ENCODE assay signal across 9 mouse cellular contexts in the genomic region with DNA sequence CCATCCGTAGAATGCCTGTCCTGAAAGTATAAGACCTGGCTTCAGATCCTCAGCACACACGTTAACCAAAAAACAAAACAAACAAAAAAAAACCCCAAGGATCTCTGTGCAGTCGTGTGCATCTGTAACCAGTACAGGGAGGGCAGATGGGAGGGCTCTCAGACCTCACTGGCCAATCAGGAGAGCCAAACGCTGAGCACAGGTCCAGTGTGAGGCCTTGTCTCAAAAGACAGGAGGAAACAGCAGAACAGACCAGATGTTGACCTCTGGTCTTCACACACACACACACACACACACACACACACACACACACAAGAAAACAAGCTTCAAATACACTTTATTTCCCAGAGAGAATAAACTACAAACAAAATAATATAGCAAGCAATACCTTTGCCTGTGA. TPM values are rescaled to one million over a fixed set of nuclear protein-coding genes. Genes with fewer than 3 reads are reported as not detected.
DNase-seq lines count a peak whose midpoint lies in the region; ATAC-seq and TF ChIP-seq lines count a peak whose summit lies in the region.
"Had no signal": no experiment of that assay in that cellular context is flagged by ENCODE, and none has a peak within 500 bp of the region (broad histone marks: within the 10 kb centered on the region; RNA-seq: fewer than 3 reads in every experiment).

No protein-coding gene starts in this region.

- WGBS in hindbrain, embryonic 10.5 days, result 16% methylated on average over 4 of the region's 4 CpGs
- 14% methylated on average over 4 of the region's 4 CpGs for WGBS in hindbrain, embryonic 12.5 days
- WGBS in embryonic facial prominence, embryonic 14.5 days, result 14% methylated on average over 4 of the region's 4 CpGs
- 24% methylated on average over 4 of the region's 4 CpGs for WGBS in liver, embryonic 15.5 days (ENCODE audit: insufficient replicate concordance)

- H3K4me3 ChIP-seq in hindbrain, embryonic 10.5 days, result no peak overlapping the region
- no peak overlapping the region for H3K4me3 ChIP-seq in hindbrain, embryonic 12.5 days
- H3K4me3 ChIP-seq in G1E (ENCODE audit: low read depth, low read length), result no peak overlapping the region; the same call in 1 of the 2 replicates
- H3K4me3 ChIP-seq in embryonic facial prominence, embryonic 14.5 days (ENCODE audit: low read depth, low read length), result no peak overlapping the region
- no peak overlapping the region for H3K4me3 ChIP-seq in liver, embryonic 15.5 days (replicated peaks)
- H3K4me3 ChIP-seq in layer of hippocampus, adult 2 months, result no peak overlapping the region
- H3K4me3 ChIP-seq: neural tube, embryonic 12.5 days had no signal

- no peak for TF ChIP-seq CTCF in G1E (IDR thresholded peaks at IDR 0.05; ENCODE audit: low read depth, low read length)
- no peak for TF ChIP-seq CTCF in layer of hippocampus, adult 2 months (conservative IDR thresholded peaks at IDR 0.05)

- H3K4me2 ChIP-seq in hindbrain, embryonic 12.5 days (replicated peaks), result no peak overlapping the region
- no peak overlapping the region for H3K4me2 ChIP-seq in embryonic facial prominence, embryonic 14.5 days (ENCODE audit: low read depth, low read length)
- H3K4me2 ChIP-seq in liver, embryonic 15.5 days, result peak overlapping the region; percentile 31; the same call in 1 of the 2 replicates
- H3K4me2 ChIP-seq: neural tube, embryonic 12.5 days had no signal

- no peaks in the 10 kb centered on the region for H3K36me3 ChIP-seq in hindbrain, embryonic 10.5 days
- H3K36me3 ChIP-seq in hindbrain, embryonic 12.5 days, result no peaks in the 10 kb centered on the region
- H3K36me3 ChIP-seq in G1E (replicated peaks), result no peaks in the 10 kb centered on the region
- no peaks in the 10 kb centered on the region for H3K36me3 ChIP-seq in embryonic facial prominence, embryonic 14.5 days (ENCODE audit: control insufficient read depth, insufficient read depth, low read length)
- no peaks in the 10 kb centered on the region for H3K36me3 ChIP-seq in liver, embryonic 15.5 days (replicated peaks)
- H3K36me3 ChIP-seq: neural tube, embryonic 12.5 days had no signal

- no peak overlapping the region for H3K9ac ChIP-seq in hindbrain, embryonic 12.5 days
- H3K9ac ChIP-seq in embryonic facial prominence, embryonic 14.5 days (ENCODE audit: low read depth, low read length), result no peak overlapping the region
- no peak overlapping the region for H3K9ac ChIP-seq in liver, embryonic 15.5 days
- H3K9ac ChIP-seq: neural tube, embryonic 12.5 days had no signal

- no peaks in the 10 kb centered on the region for H3K9me3 ChIP-seq in hindbrain, embryonic 10.5 days
- H3K9me3 ChIP-seq in hindbrain, embryonic 12.5 days (replicated peaks), result no peaks in the 10 kb centered on the region
- H3K9me3 ChIP-seq in G1E (replicated peaks), result no peaks in the 10 kb centered on the region
- H3K9me3 ChIP-seq in embryonic facial prominence, embryonic 14.5 days (ENCODE audit: control insufficient read depth, low read length), result no peaks in the 10 kb centered on the region
- no peaks in the 10 kb centered on the region for H3K9me3 ChIP-seq in liver, embryonic 15.5 days (replicated peaks)
- H3K9me3 ChIP-seq: neural tube, embryonic 12.5 days had no signal

- peak; percentile 50 for DNase-seq in hindbrain, embryonic 10.5 days (ENCODE audit: low spot score)
- DNase-seq in G1E (ENCODE audit: low spot score), result peak; percentile 77
- peak; percentile 45 for DNase-seq in embryonic facial prominence, embryonic 14.5 days (ENCODE audit: low spot score)
- no peak for DNase-seq in layer of hippocampus, adult 2 months (ENCODE audit: low spot score in 2 of 2)
- no peak for DNase-seq in frontal cortex, postnatal 36 days (ENCODE audit: low spot score in 2 of 2)
- no peak for DNase-seq in frontal cortex, postnatal 14 days (ENCODE audit: low spot score in 2 of 2)

- ATAC-seq in hindbrain, embryonic 12.5 days (ENCODE audit: low FRiP score), result no peak
- ATAC-seq in G1E (ENCODE audit: extremely low read depth, insufficient number of reproducible peaks, low FRiP score, poor library complexity, severe bottlenecking), result peak; percentile 72
- no peak for ATAC-seq in embryonic facial prominence, embryonic 14.5 days (ENCODE audit: low read depth)
- ATAC-seq in liver, embryonic 15.5 days (ENCODE audit: insufficient read depth), result no peak

- no peaks in the 10 kb centered on the region for H3K27me3 ChIP-seq in hindbrain, embryonic 10.5 days (ENCODE audit: insufficient read depth, poor library complexity, severe bottlenecking)
- no peaks in the 10 kb centered on the region for H3K27me3 ChIP-seq in hindbrain, embryonic 12.5 days
- H3K27me3 ChIP-seq in G1E (ENCODE audit: insufficient read depth, low read length), result no peaks in the 10 kb centered on the region; the same call in 1 of the 2 replicates
- no peaks in the 10 kb centered on the region for H3K27me3 ChIP-seq in embryonic facial prominence, embryonic 14.5 days (replicated peaks; ENCODE audit: control insufficient read depth, insufficient read depth, low read length)
- no peaks in the 10 kb centered on the region for H3K27me3 ChIP-seq in liver, embryonic 15.5 days
- H3K27me3 ChIP-seq: neural tube, embryonic 12.5 days had no signal

- H3K4me1 ChIP-seq in hindbrain, embryonic 10.5 days (replicated peaks), result peaks cover 12% of the 10 kb centered on the region
- H3K4me1 ChIP-seq in hindbrain, embryonic 12.5 days, result peaks cover 1% of the 10 kb centered on the region
- H3K4me1 ChIP-seq in G1E (ENCODE audit: insufficient read depth, low read depth, low read length), result peaks cover 45% of the 10 kb centered on the region
- H3K4me1 ChIP-seq in embryonic facial prominence, embryonic 14.5 days (ENCODE audit: control insufficient read depth, insufficient read depth, low read length), result peaks cover under 1% of the 10 kb centered on the region
- peaks cover 24% of the 10 kb centered on the region for H3K4me1 ChIP-seq in liver, embryonic 15.5 days (replicated peaks)

- no peak overlapping the region for H3K27ac ChIP-seq in hindbrain, embryonic 10.5 days
- no peak overlapping the region for H3K27ac ChIP-seq in hindbrain, embryonic 12.5 days
- no peak overlapping the region for H3K27ac ChIP-seq in embryonic facial prominence, embryonic 14.5 days (replicated peaks; ENCODE audit: low read depth, low read length)
- H3K27ac ChIP-seq in liver, embryonic 15.5 days (replicated peaks), result 0 out of 2 replicates have a peak overlapping the region, but pooled peaks have one; percentile 29
- H3K27ac ChIP-seq in layer of hippocampus, adult 2 months, result no peak overlapping the region
- H3K27ac ChIP-seq: neural tube, embryonic 12.5 days had no signal

RNA-seq across cellular contexts. Expression of gene Ppp2r5e, which starts 3.4 kb away (rescaled TPM):
- 14.2 and 14.3 TPM in 2 replicates for polyA plus RNA-seq in hindbrain, embryonic 10.5 days (2016; fragmentation: Nextera tagmentation; extraction: Ambion mirVana)
- 23.2 and 26.4 TPM in 2 replicates for polyA plus RNA-seq in hindbrain, embryonic 12.5 days (2016; fragmentation: Nextera tagmentation; extraction: Ambion mirVana)
- total RNA-seq in G1E (2014; fragmentation: Nextera tagmentation) (69.2 and 111 TPM in 2 replicates), G1E (2017) (19.3 and 20.4 TPM in 2 replicates)
- 74.6 and 107 TPM in 2 replicates for polyA plus RNA-seq in G1E (2012)
- polyA plus RNA-seq in embryonic facial prominence, embryonic 14.5 days (2014; fragmentation: Nextera tagmentation; extraction: Ambion mirVana), result 14.8 and 15.3 TPM in 2 replicates
- polyA plus RNA-seq in liver, embryonic 15.5 days (2015; fragmentation: Nextera tagmentation; extraction: Ambion mirVana), result 5.1 and 5.2 TPM in 2 replicates
- 10 to 100 TPM; 79.1 to 80.1 TPM for total RNA-seq in layer of hippocampus, adult 2 months (2021)

Comparison
In these comparisons a context has a peak if more than half of its experiments do, and no peak if none do; other contexts are left out.
1. DNase-seq: peak in hindbrain, embryonic 10.5 days (single experiment), G1E (single experiment) and embryonic facial prominence, embryonic 14.5 days (single experiment); none in layer of hippocampus, adult 2 months (0 of 2), frontal cortex, postnatal 36 days (0 of 2) and frontal cortex, postnatal 14 days (0 of 2).